Mouse (Mus musculus) common myeloid progenitor, adult 5-6 weeks (primary cell): ENCODE measurements at regions not wholly inside any gene's neighbourhood (a gene's known extent, or its start where the extent isn't known, plus 50 kb on each side); places are given as distances from the start of the nearest gene placed in this dataset.

Experiments used
- ATAC-seq: replicated peaks from 2 replicates; pipeline ENCODE4 v1.8.0; 2016; ENCODE audit warnings: low read depth, mild to moderate bottlenecking, moderate TSS enrichment, inconsistent platforms; ENCODE audit not compliant: poor library complexity, severe bottlenecking

GRCm38 (mm10) chr7:35879755-35880304 is 77.0 kb upstream of the Zfp507 start:
- peak; percentile 72; the same call in 1 of the 2 replicates for ATAC-seq

GRCm38 (mm10) chr7:35878164-35878563 is 75.4 kb upstream of the Zfp507 start:
- ATAC-seq = no peak

DNA sequence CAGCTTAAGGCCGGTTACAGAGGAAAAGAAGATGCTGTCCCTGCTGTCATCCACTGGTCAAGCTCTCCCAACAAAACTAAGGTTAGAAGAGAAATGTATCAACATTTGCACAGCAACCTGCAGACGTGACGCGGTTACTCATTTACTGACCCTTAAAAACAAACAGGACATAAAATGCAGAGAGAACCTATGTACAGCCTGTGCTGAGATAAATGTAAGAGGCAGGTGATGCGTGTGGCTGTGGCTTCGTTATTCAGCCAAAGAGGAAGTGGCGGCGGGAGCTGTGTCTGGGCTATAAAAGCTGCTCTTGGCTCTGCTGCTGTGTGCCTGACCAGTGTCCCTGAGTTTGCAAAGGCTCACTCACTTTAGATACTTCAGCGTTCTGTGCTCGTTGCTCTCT is 58.2 kb upstream of the Zfp507 start:
- ATAC-seq = no peak

- ATAC-seq = no peak
These were observed 56.8 kb upstream of the Zfp507 start for GRCm38 (mm10) chr7:35859601-35860000.

DNA sequence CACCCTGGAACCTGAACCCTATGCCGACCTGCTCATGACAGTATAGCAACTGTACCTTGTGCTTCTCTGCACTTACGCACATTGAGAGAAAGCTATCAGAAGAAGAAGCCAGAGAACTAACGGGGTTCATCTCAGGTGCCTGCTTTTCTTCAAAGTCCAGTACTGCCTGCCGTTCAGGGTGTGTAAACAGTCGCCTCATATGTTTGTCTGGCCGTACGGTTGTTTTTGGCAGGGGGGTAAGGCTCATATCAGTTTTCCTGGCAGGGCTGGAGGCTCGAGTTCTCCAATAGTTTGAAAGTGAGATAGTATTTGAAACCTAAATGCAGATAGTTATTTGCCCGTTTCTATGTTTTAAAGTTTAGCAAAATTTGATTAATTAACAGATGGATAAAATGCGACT is 54.9 kb upstream of the Zfp507 start:
- ATAC-seq = no peak
